Mouse (Mus musculus) ES-E14 (cell line): ENCODE measurements around the gene Pifo. TPM values are rescaled to one million over a fixed set of nuclear protein-coding genes. Genes with fewer than 3 reads are reported as not detected.

Experiments used
- DNase-seq: peaks from one replicate; pipeline ENCODE4 v3.0.0-alpha.2; 2013; ENCODE audit warnings: low read depth, low spot score
- H3K27ac ChIP-seq: 2 replicates; pipeline ENCODE4 v1.5.1; 2012; ENCODE audit warnings: low read depth, mild to moderate bottlenecking, low read length, moderate library complexity, mixed read lengths; ENCODE audit not compliant: poor library complexity, insufficient read depth, severe bottlenecking
- H3K36me3 ChIP-seq: 2 replicates; pipeline ENCODE4 v1.6.1; 2012; ENCODE audit warnings: mild to moderate bottlenecking, low read length, moderate library complexity, mixed read lengths; ENCODE audit not compliant: control insufficient read depth, poor library complexity, insufficient read depth, severe bottlenecking
- H3K4me1 ChIP-seq, 2 experiments: fragments of 150-350 bp in 1 of 2; sonication (generic) in 1 of 2; 2 replicates each; pipeline ENCODE4 v1.6.1; 2012; ENCODE audit warnings: low read length in 2 of 2, mild to moderate bottlenecking in 1 of 2, mixed read lengths in 1 of 2; ENCODE audit not compliant: control insufficient read depth in 2 of 2, insufficient read depth in 2 of 2, poor library complexity in 1 of 2
- H3K4me3 ChIP-seq, 2 experiments: fragments of 150-350 bp in 1 of 2; sonication (generic) in 1 of 2; 2 replicates each; pipeline ENCODE4 v1.5.1; 2012; ENCODE audit warnings: low read length in 2 of 2, low read depth in 1 of 2, mild to moderate bottlenecking in 1 of 2, mixed read lengths in 1 of 2; ENCODE audit not compliant: insufficient read depth in 1 of 2, poor library complexity in 1 of 2, severe bottlenecking in 1 of 2
- H3K9ac ChIP-seq: 2 replicates; pipeline ENCODE4 v1.6.1; 2012; ENCODE audit warnings: low read depth, mild to moderate bottlenecking, low read length, mixed read lengths; ENCODE audit not compliant: poor library complexity, insufficient read depth, severe bottlenecking
- H3K9me3 ChIP-seq: fragments of 150-350 bp; sonication (generic); 2 replicates; pipeline ENCODE4 v1.6.1; 2012; ENCODE audit warnings: low read depth, mild to moderate bottlenecking, low read length; ENCODE audit not compliant: control insufficient read depth, insufficient read depth
- CHD2 ChIP-seq: IDR thresholded peaks from 2 replicates; pipeline ENCODE4 v1.6.1; 2014; ENCODE audit warnings: mild to moderate bottlenecking, low read depth, low read length, inconsistent platforms
- HCFC1 ChIP-seq: IDR thresholded peaks from 2 replicates; pipeline ENCODE4 v1.6.1; 2012; ENCODE audit warnings: low read length, inconsistent platforms, borderline replicate concordance; ENCODE audit not compliant: insufficient read depth
- MAFK ChIP-seq: IDR thresholded peaks from 2 replicates; pipeline ENCODE4 v1.6.1; 2014; ENCODE audit warnings: mild to moderate bottlenecking, low read depth, low read length, inconsistent platforms; ENCODE audit not compliant: insufficient read depth
- ZC3H11A ChIP-seq: IDR thresholded peaks from 2 replicates; pipeline ENCODE4 v1.6.1; 2012; ENCODE audit warnings: low read depth, mild to moderate bottlenecking, inconsistent platforms, low read length, borderline replicate concordance
- ZNF384 ChIP-seq: IDR thresholded peaks from 2 replicates; pipeline ENCODE4 v1.6.1; 2012; ENCODE audit warnings: low read depth, low read length, inconsistent platforms
- in situ Hi-C, 2 experiments: fragments of 600-800 bp; cut with MboI; formaldehyde crosslinking; loops; one replicate each; pipeline ENCODE4 v1.15.1; 2025; ENCODE audit warnings: low sequenced_read_pairs in 2 of 2, inconsistent platforms in 1 of 2; ENCODE audit not compliant: unreplicated experiment in 2 of 2
- total RNA-seq: library from RNA; depleted of rRNA; stranded (reverse); fragments of 300-350 nt; gene quantifications from 2 replicates; pipeline ENCODE4 v1.2.3, GENCODE M21; 2012; rRNA removed

The Pifo gene
- total RNA-seq, 1 experiment = 0.80 TPM

DNA sequence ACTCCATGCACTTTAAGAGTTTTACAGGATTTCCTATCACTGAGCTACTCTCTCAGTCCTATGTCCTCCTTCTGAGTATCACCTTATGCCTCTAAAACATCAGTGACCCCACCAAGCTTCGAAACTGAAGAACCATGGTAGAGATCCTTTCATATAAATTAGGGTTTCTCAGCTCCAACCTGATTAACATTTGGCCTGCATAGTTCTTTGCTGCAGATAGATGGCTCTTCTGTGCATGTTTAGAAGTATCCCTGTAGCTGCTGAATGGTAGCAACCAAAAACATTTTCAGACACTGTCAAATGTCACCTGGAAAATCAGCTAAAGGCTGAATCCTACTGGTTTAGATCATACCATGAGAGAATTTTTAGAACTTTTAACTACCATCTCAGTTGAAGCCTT, 57.2 kb downstream of the Pifo start:
- no peak for DNase-seq
- no peak overlapping the region for H3K9ac ChIP-seq
- H3K9me3 ChIP-seq = no peaks in the 10 kb centered on the region
- H3K36me3 ChIP-seq = peaks cover 19% of the 10 kb centered on the region
- in situ Hi-C loops = no loop called here
- TF ChIP-seq ZC3H11A = no peak
- TF ChIP-seq CHD2 = no peak
- TF ChIP-seq ZNF384 = no peak
- no peak for TF ChIP-seq MAFK
- TF ChIP-seq HCFC1 = no peak
- no peak overlapping the region for H3K27ac ChIP-seq
- no peak overlapping the region for H3K4me3 ChIP-seq
- H3K4me1 ChIP-seq = peaks cover 0 to 6% of the 10 kb centered on the region in 2 experiments; a peak in 1 of 4 replicates

DNA sequence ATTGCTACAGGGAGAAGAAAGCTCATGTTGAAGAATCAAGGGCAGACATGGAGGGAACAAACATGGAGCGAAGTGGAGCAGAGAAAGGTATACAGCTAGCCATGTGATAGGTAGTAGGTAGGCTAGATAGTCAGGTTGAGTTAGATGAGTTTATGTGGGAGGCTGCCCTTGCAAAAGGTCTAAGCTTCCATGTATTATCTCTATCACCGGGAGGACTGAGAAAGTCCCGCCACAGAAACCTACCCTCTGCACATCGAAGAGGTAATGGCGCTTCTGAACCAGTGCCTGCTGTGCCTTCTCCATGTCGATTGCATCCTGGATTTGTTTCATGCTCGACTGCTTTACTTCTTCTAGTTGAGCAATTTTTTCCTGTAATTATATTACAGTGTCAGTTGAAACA, 63.1 kb downstream of the Pifo start:
- Histone ChIP-seq H3K36me3 (peaks cover 19% of the 10 kb centered on the region), H3K9ac (no peak overlapping the region), H3K9me3 (no peaks in the 10 kb centered on the region), H3K27ac (no peak overlapping the region), H3K4me3 (no peak overlapping the region), H3K4me1 (no peaks in the 10 kb centered on the region)
- in situ Hi-C loops = no loop called here
- no peak for DNase-seq
- TF ChIP-seq ZC3H11A (no peak), MAFK (no peak), ZNF384 (no peak), CHD2 (no peak), HCFC1 (no peak)

Other genes with a start within 250 kb of the Pifo start
- 13.6 and 23.2 TPM in 2 replicates for gene Rap1a, start 213.3 kb downstream of the Pifo start, total RNA-seq
- gene Adora3, start 143.8 kb downstream of the Pifo start, total RNA-seq = not detected in 2 replicates
- gene Tmigd3, start 143.7 kb downstream of the Pifo start, total RNA-seq = not detected in 2 replicates
- gene I830077J02Rik, start 82.0 kb downstream of the Pifo start, total RNA-seq = 0.48 and 0.54 TPM in 2 replicates
- 142 and 148 TPM in 2 replicates for gene Wdr77, start 55.3 kb downstream of the Pifo start, total RNA-seq
- 203 and 300 TPM in 2 replicates for gene Atp5f1, start 54.5 kb downstream of the Pifo start, total RNA-seq
- 3.0 and 5.0 TPM in 2 replicates for gene Ovgp1, start 40.9 kb downstream of the Pifo start, total RNA-seq
- not detected in 2 replicates for gene Chil5, start 18.2 kb upstream of the Pifo start, total RNA-seq
- not detected in 2 replicates for gene Chia1, start 98.6 kb upstream of the Pifo start, total RNA-seq
- not detected in 2 replicates for gene Chil3, start 152.9 kb upstream of the Pifo start, total RNA-seq
- gene Chil4, start 204.9 kb upstream of the Pifo start, total RNA-seq = not detected in 2 replicates